21 mouse cellular contexts compared by ENCODE assay signal in genomic region chr8:127639088-127639453, GRCm38 (mm10).
DNase-seq lines count a peak whose midpoint lies in the region; ATAC-seq and TF ChIP-seq lines count a peak whose summit lies in the region.
"Had no signal": no experiment of that assay in that cellular context is flagged by ENCODE, and none has a peak within 500 bp of the region (broad histone marks: within the 10 kb centered on the region; RNA-seq: fewer than 3 reads in every experiment).

No protein-coding gene starts in this region.

- H3K4me2 ChIP-seq in neural tube, embryonic 15.5 days: no peak overlapping the region
- H3K4me2 ChIP-seq: embryonic facial prominence, embryonic 15.5 days; forebrain, embryonic 12.5 days; hindbrain, embryonic 13.5 days had no signal

- no peak overlapping the region for H3ac ChIP-seq in C2C12 (ENCODE audit: control insufficient read depth, insufficient read length, low read depth)

- H3K27me3 ChIP-seq in neural tube, embryonic 15.5 days (replicated peaks): no peaks in the 10 kb centered on the region
- no peaks in the 10 kb centered on the region for H3K27me3 ChIP-seq in C2C12 (ENCODE audit: control insufficient read depth, insufficient read depth, insufficient read length)
- H3K27me3 ChIP-seq: embryonic facial prominence, embryonic 15.5 days; forebrain, embryonic 12.5 days; hindbrain, embryonic 13.5 days had no signal

- H3K9me3 ChIP-seq in neural tube, embryonic 15.5 days (replicated peaks): no peaks in the 10 kb centered on the region
- H3K9me3 ChIP-seq: embryonic facial prominence, embryonic 15.5 days; forebrain, embryonic 12.5 days; hindbrain, embryonic 13.5 days had no signal

- H3K9ac ChIP-seq in neural tube, embryonic 15.5 days (replicated peaks): no peak overlapping the region
- H3K9ac ChIP-seq: embryonic facial prominence, embryonic 15.5 days; forebrain, embryonic 12.5 days; hindbrain, embryonic 13.5 days had no signal

- H3K79me2 ChIP-seq in C2C12 (ENCODE audit: control insufficient read depth, insufficient read depth): no peaks in the 10 kb centered on the region

- no peaks in the 10 kb centered on the region for H3K4me1 ChIP-seq in neural tube, embryonic 15.5 days
- peaks cover 11% of the 10 kb centered on the region for H3K4me1 ChIP-seq in embryonic fibroblast, embryonic 13.5 days (ENCODE audit: control insufficient read depth, insufficient read depth, low read length)
- H3K4me1 ChIP-seq: embryonic facial prominence, embryonic 15.5 days; forebrain, embryonic 12.5 days; hindbrain, embryonic 13.5 days had no signal

- no peak overlapping the region for H3K4me3 ChIP-seq in neural tube, embryonic 15.5 days (replicated peaks)
- no peak overlapping the region for H3K4me3 ChIP-seq in C2C12 (ENCODE audit: insufficient read depth, poor library complexity, severe bottlenecking)
- H3K4me3 ChIP-seq in embryonic fibroblast, embryonic 13.5 days (ENCODE audit: insufficient read depth, low read length): no peak overlapping the region
- H3K4me3 ChIP-seq: embryonic facial prominence, embryonic 15.5 days; forebrain, embryonic 12.5 days; hindbrain, embryonic 13.5 days had no signal

- no peaks in the 10 kb centered on the region for H3K36me3 ChIP-seq in neural tube, embryonic 15.5 days
- no peaks in the 10 kb centered on the region for H3K36me3 ChIP-seq in C2C12 (ENCODE audit: control insufficient read depth, insufficient read depth)
- H3K36me3 ChIP-seq: embryonic facial prominence, embryonic 15.5 days; forebrain, embryonic 12.5 days; hindbrain, embryonic 13.5 days had no signal

- no peak for TF ChIP-seq POLR2A in embryonic fibroblast, embryonic 13.5 days (IDR thresholded peaks at IDR 0.05; ENCODE audit: low read depth, low read length)

- H3K79me3 ChIP-seq in C2C12 (ENCODE audit: low read depth): no peaks in the 10 kb centered on the region

- ATAC-seq in neural tube, embryonic 15.5 days (ENCODE audit: low FRiP score): no peak
- ATAC-seq in granulocyte monocyte progenitor cell, adult 5-6 weeks (replicated peaks; ENCODE audit: poor library complexity, severe bottlenecking): no peak
- ATAC-seq: forebrain, embryonic 16.5 days; hindbrain, postnatal 0 days had no signal

- 0 out of 2 replicates have a peak overlapping the region, but pooled peaks have one; percentile 6 for H3K27ac ChIP-seq in neural tube, embryonic 15.5 days (replicated peaks)
- peak overlapping the region; percentile 6; the same call in 1 of the 2 replicates for H3K27ac ChIP-seq in embryonic fibroblast, embryonic 13.5 days (ENCODE audit: insufficient read depth, low read length)
- H3K27ac ChIP-seq: embryonic facial prominence, embryonic 15.5 days; forebrain, embryonic 12.5 days; hindbrain, embryonic 13.5 days; hindbrain, postnatal 0 days had no signal

- DNase-seq in neural tube, embryonic 10.5 days (ENCODE audit: extremely low spot score, low spot score): no peak
- no peak for DNase-seq in heart, postnatal 36 days
- DNase-seq in thymus, postnatal 10 days (ENCODE audit: low spot score in 2 of 2): no peak
- DNase-seq: adrenal gland, adult 8-10 months; B cell, adult 2 months; cerebellum, adult 11 months; cerebellum, adult 8-10 months; cerebellum, postnatal 14 days; embryo, embryonic 11 days; gastrocnemius, postnatal 14 days; heart, adult 11 months; heart, postnatal 10 days had no signal

- intact Hi-C loops in heart, postnatal 36 days (cut with DNase I): no loop called here

- 85% methylated on average over 4 of the region's 4 CpGs for WGBS in neural tube, embryonic 15.5 days

- no peak for TF ChIP-seq CTCF in C2C12 (IDR thresholded peaks at IDR 0.05; ENCODE audit: control insufficient read depth, insufficient read depth, insufficient read length)
- TF ChIP-seq CTCF in embryonic fibroblast, embryonic 13.5 days (IDR thresholded peaks at IDR 0.05; ENCODE audit: borderline replicate concordance, insufficient read depth, low read length): no peak

TF ChIP-seq in C2C12, 6 proteins besides CTCF, POLR2A, EP300 and RAD21:
- peak; percentile 60 for TF ChIP-seq MYOD1 (IDR thresholded peaks at IDR 0.05; ENCODE audit: control insufficient read depth, insufficient read length, low read depth)
- TF ChIP-seq FOSL1 (IDR thresholded peaks at IDR 0.05; ENCODE audit: insufficient read depth, low read length, poor library complexity, severe bottlenecking): peak; percentile 75
- TF ChIP-seq MAX (IDR thresholded peaks at IDR 0.05): no peak
TF ChIP-seq in C2C12: peak in this region for 2.
